Mouse (Mus musculus) lung, adult 2 months (tissue): Measurements from ENCODE around the gene Nsf. TPM values are rescaled to one million over a fixed set of nuclear protein-coding genes. Genes with fewer than 3 reads are reported as not detected.

Experiments used
- DNase-seq: peaks from one replicate; pipeline ENCODE4 v3.0.0; 2022
- H3K4me1 ChIP-seq: fragments of 200-500 bp; 2 replicates; pipeline ENCODE4 v1.6.1; 2011; ENCODE audit warnings: low read length; ENCODE audit not compliant: control insufficient read depth, insufficient read depth
- H3K4me3 ChIP-seq: fragments of 200-500 bp; replicated peaks from 2 replicates; pipeline ENCODE3; 2011; ENCODE audit warnings: low read depth, mild to moderate bottlenecking, control low read depth, low read length; ENCODE audit errors: extremely low read depth
- CTCF ChIP-seq: fragments of 200-500 bp; IDR thresholded peaks from 2 replicates; pipeline ENCODE4 v1.5.1; 2011; ENCODE audit warnings: mild to moderate bottlenecking, low read length, control low read depth; ENCODE audit not compliant: insufficient read depth
- POLR2A ChIP-seq: fragments of 200-500 bp; IDR thresholded peaks from 2 replicates; pipeline ENCODE4 v1.6.1; 2011; ENCODE audit warnings: low read depth, mild to moderate bottlenecking, control low read depth, low read length, borderline replicate concordance; ENCODE audit errors: extremely low read depth
- WGBS: fragments of 180-500 bp; shearing (Covaris S2); methylation state at CpG from one replicate; pipeline ENCODE4 v1.1.7; 2018; 5-methylcytosine and 5-hydroxymethylcytosine counted together
- polyA plus RNA-seq: library from polyadenylated mRNA; depleted of rRNA; stranded (reverse); fragments of >200 nt; gene quantifications from 2 replicates; pipeline ENCODE4 v1.2.3, GENCODE M21; 2012

The Nsf gene
- polyA plus RNA-seq, 1 experiment, result 35.2 TPM

DNA sequence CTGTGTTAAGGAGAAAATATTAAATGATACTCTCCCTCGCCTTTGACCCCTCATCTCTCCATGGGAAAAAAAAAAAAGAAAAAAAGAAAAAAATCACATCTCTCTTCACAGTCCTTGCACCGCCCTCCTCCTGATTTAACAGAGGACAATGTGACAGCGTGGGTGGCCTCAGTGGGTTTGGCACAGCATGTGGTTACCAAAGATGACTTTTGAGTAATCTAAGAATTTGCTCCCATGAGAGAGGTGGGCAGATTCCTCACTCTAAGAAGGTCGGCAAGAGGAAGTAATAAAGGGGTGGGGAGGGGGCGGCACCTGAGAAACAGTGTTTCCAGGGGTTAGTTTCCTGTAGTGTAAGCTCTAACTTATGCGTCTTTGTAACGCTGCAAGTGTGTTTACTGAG is 37.0 kb downstream of the Nsf start:
- WGBS, result 77% methylated on average over 7 of the region's 7 CpGs
- no peak overlapping the region for H3K4me3 ChIP-seq
- no peaks in the 10 kb centered on the region for H3K4me1 ChIP-seq
- DNase-seq, result no peak
- no peak for TF ChIP-seq POLR2A
- TF ChIP-seq CTCF, result no peak

DNA sequence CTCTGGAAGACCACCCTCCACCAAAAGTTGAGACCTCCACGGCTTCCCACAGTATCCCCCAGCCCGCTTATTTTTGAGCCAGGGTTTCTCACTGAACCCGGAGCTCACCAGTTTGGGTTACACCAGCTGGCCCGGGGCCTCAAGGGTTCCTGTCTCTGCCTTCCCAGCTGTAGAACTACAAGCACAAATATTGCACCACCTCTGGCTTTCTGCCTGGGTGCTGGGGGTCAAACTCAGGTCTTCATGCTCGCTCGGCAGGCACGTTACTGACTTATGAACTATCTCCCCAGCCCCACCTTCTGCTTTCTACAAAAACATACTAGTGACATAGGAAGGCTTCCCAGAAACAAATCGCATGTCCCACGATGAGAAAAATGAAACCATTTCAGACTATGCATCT is 38.2 kb downstream of the Nsf start:
- TF ChIP-seq POLR2A, result no peak
- no peak for TF ChIP-seq CTCF
- Histone ChIP-seq H3K4me1 (no peaks in the 10 kb centered on the region), H3K4me3 (no peak overlapping the region)
- no peak for DNase-seq
- 69% methylated on average over 9 of the region's 9 CpGs for WGBS

DNA sequence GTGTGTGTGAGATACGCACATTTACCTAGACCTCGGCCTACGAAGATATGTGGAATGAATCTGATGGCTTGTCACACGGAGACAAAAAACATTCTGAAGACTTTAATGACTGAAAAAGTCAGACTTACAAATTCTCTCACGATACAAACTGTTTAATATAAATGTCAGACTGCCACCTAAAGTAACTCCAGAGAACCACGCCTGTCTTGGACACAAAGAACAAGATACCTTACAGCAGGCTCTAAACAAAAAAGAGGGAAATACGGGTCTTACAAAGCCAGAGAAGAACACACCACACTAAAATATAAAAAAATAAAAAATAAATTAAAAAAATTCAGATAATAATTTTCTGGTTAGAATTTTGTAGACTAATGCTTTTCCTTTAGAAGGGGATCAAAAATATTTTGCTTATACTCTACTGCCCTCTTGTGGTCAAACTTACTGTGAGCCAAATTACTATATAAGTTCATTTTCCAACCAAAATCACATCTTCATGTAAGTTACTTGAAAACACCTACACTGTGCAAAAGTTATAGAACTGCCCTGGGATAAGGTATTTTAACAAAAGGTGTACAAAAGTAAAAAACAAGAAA is 42.8 kb downstream of the Nsf start:
- Histone ChIP-seq H3K4me3 (no peak overlapping the region), H3K4me1 (no peaks in the 10 kb centered on the region)
- 69% methylated on average over 7 of the region's 7 CpGs for WGBS
- peak; percentile 5; the same call in 1 of the 2 replicates for TF ChIP-seq CTCF
- TF ChIP-seq POLR2A, result no peak
- no peak for DNase-seq

DNA sequence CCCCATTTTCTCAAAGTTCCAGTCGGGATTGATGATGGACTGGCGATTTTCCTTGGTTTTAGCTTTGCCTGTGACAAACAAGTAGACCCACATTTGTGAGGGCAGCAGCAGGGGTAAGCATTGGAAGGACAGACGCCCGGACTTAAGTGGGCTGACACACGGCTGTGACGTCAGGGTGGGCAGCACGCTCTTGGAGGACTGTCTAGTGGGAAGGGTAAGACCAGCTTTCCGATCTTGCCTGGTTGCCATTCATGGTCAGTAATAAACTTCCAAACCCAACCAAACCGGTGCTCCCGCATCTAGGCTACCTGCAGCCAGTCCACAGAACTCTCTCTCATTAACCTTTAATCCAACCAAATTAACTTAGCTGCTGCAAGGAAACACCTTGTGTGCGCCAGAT is 43.3 kb downstream of the Nsf start:
- TF ChIP-seq POLR2A, result no peak
- no peak for TF ChIP-seq CTCF
- no peaks in the 10 kb centered on the region for H3K4me1 ChIP-seq
- WGBS, result 95% methylated on average over 11 of the region's 11 CpGs
- no peak for DNase-seq
- no peak overlapping the region for H3K4me3 ChIP-seq

DNA sequence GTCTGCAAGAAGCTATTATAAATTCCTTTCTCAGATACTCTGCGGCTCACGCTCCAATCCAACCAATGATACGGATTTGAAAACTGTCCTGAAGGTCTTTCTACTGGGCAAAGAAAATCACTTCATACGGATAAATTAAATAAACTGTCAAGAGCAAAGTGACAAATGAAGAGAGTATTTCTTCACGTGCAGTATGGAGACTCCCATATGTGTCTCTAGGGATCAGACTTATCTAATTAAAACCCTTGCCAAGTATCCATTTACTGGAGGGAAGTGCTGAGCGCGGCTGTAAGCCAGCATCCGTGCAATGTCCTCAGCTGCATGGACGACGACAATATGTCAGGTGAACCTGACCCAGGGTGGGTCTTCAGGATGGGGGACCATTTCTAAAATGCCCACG is 44.0 kb downstream of the Nsf start:
- Histone ChIP-seq H3K4me3 (no peak overlapping the region), H3K4me1 (no peaks in the 10 kb centered on the region)
- TF ChIP-seq POLR2A (no peak), CTCF (no peak)
- 92% methylated on average over 11 of the region's 11 CpGs for WGBS
- DNase-seq, result no peak

DNA sequence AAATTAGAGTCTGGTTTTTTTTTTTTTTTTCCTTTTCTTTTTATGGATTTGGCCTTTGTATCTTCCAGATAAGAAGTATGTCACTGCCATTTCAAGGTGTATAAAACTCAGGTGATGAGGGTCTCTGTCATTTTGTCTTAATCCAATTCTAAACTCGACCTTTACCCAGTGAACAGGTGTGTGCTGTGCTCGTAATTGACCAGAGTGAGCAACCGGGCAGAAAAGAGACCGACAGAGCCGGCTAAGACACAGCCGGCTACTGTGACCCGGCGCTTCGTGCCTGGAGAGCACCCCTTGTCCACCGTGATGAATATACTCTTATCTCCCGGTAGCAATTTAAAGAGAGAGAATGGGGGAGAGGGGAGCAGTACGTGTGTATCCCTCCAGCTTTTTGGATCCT is 44.5 kb downstream of the Nsf start:
- DNase-seq, result no peak
- TF ChIP-seq CTCF, result no peak
- no peak for TF ChIP-seq POLR2A
- H3K4me3 ChIP-seq, result no peak overlapping the region
- 81% methylated on average over 12 of the region's 12 CpGs for WGBS
- H3K4me1 ChIP-seq, result no peaks in the 10 kb centered on the region

DNA sequence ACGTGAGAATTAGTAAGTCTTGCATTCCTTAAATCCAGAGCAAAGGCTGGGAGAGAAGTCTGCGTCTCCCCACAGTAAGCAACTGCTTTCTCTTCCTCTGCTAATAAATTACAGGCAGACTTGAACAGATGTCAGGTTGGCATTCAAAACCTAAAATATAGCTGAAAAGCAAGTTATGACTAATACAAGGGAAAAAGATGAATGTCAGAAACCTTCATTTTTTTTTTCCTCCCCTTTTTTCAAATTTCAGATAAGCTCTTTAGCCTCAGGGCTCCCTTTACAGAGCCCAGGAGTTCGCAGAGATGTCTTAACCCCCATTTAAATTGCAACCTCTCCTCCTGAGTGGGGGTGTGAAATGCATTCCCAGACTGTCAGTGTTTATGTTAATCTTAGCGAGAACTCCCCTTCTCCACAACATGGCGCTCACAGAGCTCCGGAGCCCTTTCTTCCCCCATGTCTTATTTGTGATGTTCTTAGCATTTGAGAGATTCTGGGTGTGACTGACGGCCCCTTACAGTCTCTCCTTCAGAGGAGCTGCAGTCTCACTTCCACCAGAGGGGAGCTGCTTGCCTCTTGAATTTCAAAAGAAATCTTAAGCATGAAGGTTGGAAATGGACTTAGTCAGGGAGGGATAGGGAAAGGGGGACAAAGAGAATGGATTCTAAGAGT is 47.7 kb downstream of the Nsf start:
- DNase-seq, result no peak
- Histone ChIP-seq H3K4me1 (no peaks in the 10 kb centered on the region), H3K4me3 (no peak overlapping the region)
- TF ChIP-seq POLR2A, result no peak
- WGBS, result 75% methylated on average over 7 of the region's 7 CpGs

DNA sequence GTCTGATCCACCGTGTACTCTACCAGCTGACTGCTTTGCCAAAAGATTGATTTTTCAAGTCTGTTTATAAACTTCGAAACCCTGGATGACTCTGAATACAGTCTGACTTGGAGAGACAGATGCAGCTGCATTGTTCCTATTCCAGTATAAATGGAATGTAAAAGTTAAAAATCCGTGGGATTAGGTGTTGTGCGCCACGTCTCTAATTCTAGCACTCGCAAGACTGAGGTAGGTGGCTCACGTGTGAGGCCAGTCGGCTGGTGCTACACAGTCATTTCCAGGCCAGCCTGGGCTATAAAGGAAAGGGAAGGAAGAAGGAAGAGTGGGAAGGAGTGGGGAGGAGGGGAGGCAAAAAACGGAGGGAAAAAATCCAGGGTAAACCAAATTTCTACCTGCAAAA is 48.4 kb downstream of the Nsf start:
- 69% methylated on average over 9 of the region's 9 CpGs for WGBS
- Histone ChIP-seq H3K4me3 (no peak overlapping the region), H3K4me1 (no peaks in the 10 kb centered on the region)
- no peak for DNase-seq
- TF ChIP-seq CTCF, result no peak
- TF ChIP-seq POLR2A, result no peak

DNA sequence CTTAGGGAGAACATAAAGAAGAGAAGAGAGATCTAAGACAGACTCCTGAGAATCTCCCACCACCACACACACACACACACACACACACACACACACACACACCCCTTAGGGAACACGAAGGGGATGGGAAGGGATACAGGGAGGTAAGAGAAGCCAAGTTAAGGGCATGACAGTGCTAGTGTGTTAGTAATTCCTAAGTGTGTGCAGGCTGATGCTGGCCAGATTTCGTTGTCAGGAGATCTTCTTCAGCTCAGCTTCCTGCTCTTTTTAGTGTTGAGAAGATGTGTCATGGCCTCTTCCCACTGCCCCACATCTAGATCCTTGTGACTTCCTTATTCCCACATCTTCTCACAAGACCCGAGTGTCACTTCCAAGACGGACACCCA is 52.3 kb downstream of the Nsf start:
- no peak for DNase-seq
- no peak for TF ChIP-seq POLR2A
- TF ChIP-seq CTCF, result no peak
- Histone ChIP-seq H3K4me1 (no peaks in the 10 kb centered on the region), H3K4me3 (no peak overlapping the region)
- 75% methylated on average over 4 of the region's 4 CpGs for WGBS

DNA sequence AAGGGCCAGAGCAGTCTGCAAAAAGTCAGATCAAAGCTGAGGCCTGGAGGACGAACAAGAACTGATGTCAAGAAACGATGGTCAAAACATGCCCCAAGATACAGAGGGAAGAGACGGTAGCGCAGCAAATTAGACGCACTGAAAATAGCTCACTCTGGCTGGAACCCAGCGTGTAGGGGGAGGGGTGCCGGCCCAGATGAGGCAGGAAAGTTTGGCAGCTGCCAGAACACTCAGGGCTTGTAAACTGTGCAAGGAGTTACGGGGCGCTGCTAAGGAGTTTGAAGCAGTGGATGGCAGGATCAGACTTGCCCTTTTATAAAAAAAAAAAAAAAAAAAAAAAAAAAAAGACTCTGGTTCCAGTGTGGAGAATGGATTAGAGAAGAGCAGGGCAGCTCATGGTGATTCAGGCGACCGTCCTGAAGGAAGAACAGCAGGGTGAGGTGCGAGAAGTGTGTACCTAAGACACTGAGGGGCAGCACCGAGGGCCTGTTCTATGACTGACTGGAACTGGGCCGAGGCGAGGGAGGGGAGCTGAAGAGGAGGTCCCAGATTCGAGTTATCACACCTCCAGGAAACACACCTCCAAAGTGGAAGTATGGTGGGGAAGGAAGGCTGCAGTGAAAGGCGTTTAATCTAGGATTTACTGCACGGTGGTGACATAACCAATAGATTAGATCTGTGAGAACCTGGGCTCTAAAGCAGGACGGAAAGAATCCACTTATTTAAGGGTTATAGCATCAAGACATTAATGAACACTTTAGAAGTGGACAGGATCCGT is 52.9 kb downstream of the Nsf start:
- WGBS, result 61% methylated on average over 20 of the region's 20 CpGs

More for the DNA sequence above, 52.9 kb downstream of the Nsf start:
- DNase-seq, result no peak
- TF ChIP-seq CTCF (no peak), POLR2A (no peak)
- Histone ChIP-seq H3K4me3 (no peak overlapping the region), H3K4me1 (no peaks in the 10 kb centered on the region)
